Mouse (Mus musculus): ENCODE results near the gene Kl.

DNA sequence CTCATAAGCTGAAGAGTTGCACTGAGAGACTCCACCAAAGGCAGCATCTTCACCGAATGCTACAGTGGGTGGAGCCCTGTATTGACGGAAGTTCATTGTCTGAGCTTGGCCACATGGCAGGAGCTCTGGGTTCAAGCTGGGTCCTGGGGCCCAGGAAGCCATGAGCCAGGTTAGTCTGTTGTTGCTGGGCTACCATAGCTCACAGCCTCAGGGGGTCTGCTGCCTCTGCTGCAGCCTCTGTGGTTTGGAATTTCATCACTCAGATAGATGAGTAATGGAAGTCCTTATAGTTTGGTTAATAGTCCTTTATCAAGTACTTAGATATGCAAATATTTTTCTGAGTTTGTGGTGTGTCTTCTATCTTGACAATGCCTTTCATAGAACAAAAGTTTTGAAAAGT, 32.4 kb upstream of the Kl start:
- no peak for TF ChIP-seq EP300 (IDR thresholded peaks at IDR 0.05; ENCODE audit: insufficient read depth, low read depth, low read length)
- no peak for TF ChIP-seq CTCF (IDR thresholded peaks at IDR 0.05; ENCODE audit: low read depth, low read length)
- no peak for TF ChIP-seq POLR2A (IDR thresholded peaks at IDR 0.05; ENCODE audit: insufficient read depth, low read length)

Data from ES-Bruce4 (cell line).